Mouse (Mus musculus) stomach, embryonic 16.5 days (tissue): ENCODE data around the gene Mpz. TPM values are rescaled to one million over a fixed set of nuclear protein-coding genes. Genes with fewer than 3 reads are reported as not detected.

Experiments used
- ATAC-seq: fragments of 200-750 bp; cut with Nextera tagmentation; 2 replicates; pipeline ENCODE4 v1.8.0; 2017; ENCODE audit warnings: moderate number of reproducible peaks, moderate TSS enrichment; ENCODE audit not compliant: insufficient read depth, low FRiP score
- H3K27ac ChIP-seq: fragments of 300-500 bp; sonication (generic); 2 replicates; pipeline ENCODE4 v1.5.1; 2014; ENCODE audit warnings: low read length
- H3K27me3 ChIP-seq: fragments of 300-500 bp; sonication (generic); 2 replicates; pipeline ENCODE4 v1.6.1; 2014; ENCODE audit warnings: low read length, control low read depth, mixed read lengths; ENCODE audit not compliant: control insufficient read depth, insufficient read depth
- H3K36me3 ChIP-seq: fragments of 300-500 bp; sonication (generic); 2 replicates; pipeline ENCODE4 v1.6.1; 2014; ENCODE audit warnings: low read length; ENCODE audit not compliant: control insufficient read depth, insufficient read depth
- H3K4me1 ChIP-seq: fragments of 300-500 bp; sonication (generic); 2 replicates; pipeline ENCODE4 v1.6.1; 2014; ENCODE audit warnings: low read length, control low read depth, mixed read lengths; ENCODE audit not compliant: control insufficient read depth, insufficient read depth
- H3K4me2 ChIP-seq: fragments of 300-500 bp; sonication (generic); 2 replicates; pipeline ENCODE4 v1.6.1; 2014; ENCODE audit warnings: low read depth, low read length, mixed read lengths
- H3K4me3 ChIP-seq: fragments of 300-500 bp; sonication (generic); replicated peaks from 2 replicates; pipeline ENCODE4 v1.5.1; 2014; ENCODE audit warnings: mild to moderate bottlenecking, low read length
- H3K9ac ChIP-seq: fragments of 300-500 bp; sonication (generic); 2 replicates; pipeline ENCODE4 v1.6.1; 2014; ENCODE audit warnings: low read length
- H3K9me3 ChIP-seq: fragments of 300-500 bp; sonication (generic); replicated peaks from 2 replicates; pipeline ENCODE4 v1.6.1; 2016; ENCODE audit warnings: low read length, control low read depth; ENCODE audit not compliant: control insufficient read depth
- WGBS: fragments of 180-500 bp; shearing (Covaris S2); extraction: QIAGEN DNeasy Blood & Tissue Kit; methylation state at CpG from one replicate; pipeline ENCODE4 v1.1.7; 2014; 5-methylcytosine and 5-hydroxymethylcytosine counted together
- polyA plus RNA-seq: library from polyadenylated mRNA; unstranded; fragments of >200 nt; fragmentation: Nextera tagmentation; extraction: Ambion mirVana; gene quantifications from 2 replicates; pipeline ENCODE4 v1.2.1, GENCODE M21; 2015

Mpz gene
- polyA plus RNA-seq, 1 experiment from 2014 or later, result 2.4 TPM

DNA sequence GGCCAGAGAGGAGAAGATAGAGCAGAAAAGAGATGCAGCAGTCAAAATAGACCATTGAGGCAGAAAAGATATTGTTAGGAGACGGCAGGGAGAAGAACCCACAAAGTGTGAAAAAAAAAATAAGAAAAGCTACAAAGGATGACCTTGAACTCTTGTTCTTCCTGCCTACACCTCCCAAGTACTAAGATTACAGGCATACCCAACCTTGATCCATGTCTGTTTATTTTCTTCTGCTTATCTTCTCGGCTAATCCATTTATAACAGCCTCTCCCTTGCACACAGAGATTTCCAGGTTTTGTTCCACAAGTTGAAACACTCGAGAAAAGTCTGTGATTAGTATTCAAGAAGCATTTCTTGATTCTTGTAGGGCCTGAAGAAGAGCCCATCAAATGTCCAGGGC lies 19.4 kb downstream of the Mpz start:
- Histone ChIP-seq H3K9ac (no peak overlapping the region), H3K4me2 (no peak overlapping the region), H3K4me3 (no peak overlapping the region), H3K9me3 (no peaks in the 10 kb centered on the region), H3K4me1 (no peaks in the 10 kb centered on the region), H3K27ac (0 out of 2 replicates have a peak overlapping the region, but pooled peaks have one; percentile 8), H3K27me3 (no peaks in the 10 kb centered on the region), H3K36me3 (no peaks in the 10 kb centered on the region)
- ATAC-seq, result no peak
- WGBS, result 30% methylated on average over 3 of the region's 3 CpGs

DNA sequence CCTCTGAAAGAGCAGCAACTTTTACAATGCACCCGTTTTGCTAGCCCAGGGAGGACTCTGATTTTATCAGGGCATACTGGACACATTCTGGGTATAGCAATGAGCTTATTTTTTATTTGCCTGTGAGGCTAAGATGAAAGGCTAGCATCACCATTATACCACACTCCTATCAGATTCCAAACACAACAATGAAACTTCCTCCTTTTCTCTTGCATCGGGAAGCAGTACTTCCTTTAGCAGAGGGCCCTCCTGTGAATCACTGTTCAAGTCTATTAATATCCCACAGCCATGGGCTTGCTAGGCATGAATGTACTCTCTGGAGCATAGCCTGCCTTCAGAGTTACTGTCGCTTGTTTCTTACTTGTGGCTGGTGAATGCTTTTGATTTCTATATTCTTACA lies 20.6 kb downstream of the Mpz start:
- Histone ChIP-seq H3K9ac (no peak overlapping the region), H3K9me3 (no peaks in the 10 kb centered on the region), H3K27ac (peak overlapping the region; percentile 44; the same call in 1 of the 2 replicates), H3K4me1 (no peaks in the 10 kb centered on the region), H3K36me3 (no peaks in the 10 kb centered on the region), H3K4me3 (no peak overlapping the region), H3K27me3 (no peaks in the 10 kb centered on the region), H3K4me2 (no peak overlapping the region)
- 54% methylated on average over 3 of the region's 3 CpGs for WGBS
- ATAC-seq, result peak; percentile 60; the same call in 1 of the 2 replicates

DNA sequence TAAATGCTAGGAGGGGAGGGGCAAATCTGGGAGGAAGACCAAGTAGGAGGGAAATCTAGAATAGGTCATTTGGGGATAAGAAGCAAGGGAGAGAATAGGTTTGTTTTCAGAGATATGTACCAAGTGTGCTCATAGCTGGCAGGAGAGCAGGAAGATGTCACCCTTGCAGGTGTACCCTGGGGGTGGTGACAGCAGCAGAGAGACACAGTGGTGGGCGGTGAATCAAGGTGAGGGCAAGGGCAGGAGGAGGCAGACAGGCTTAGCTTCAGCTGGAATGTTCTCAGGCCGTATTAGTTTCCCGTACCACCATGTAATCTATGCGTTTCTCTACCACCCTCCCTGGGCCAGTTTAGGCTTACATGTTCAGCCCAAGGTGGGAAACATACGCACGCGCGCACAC lies 22.3 kb downstream of the Mpz start:
- WGBS, result 94% methylated on average over 8 of the region's 8 CpGs
- H3K36me3 ChIP-seq, result no peaks in the 10 kb centered on the region
- H3K27me3 ChIP-seq, result no peaks in the 10 kb centered on the region
- no peak overlapping the region for H3K4me3 ChIP-seq
- no peaks in the 10 kb centered on the region for H3K4me1 ChIP-seq
- no peaks in the 10 kb centered on the region for H3K9me3 ChIP-seq
- no peak overlapping the region for H3K27ac ChIP-seq
- no peak overlapping the region for H3K4me2 ChIP-seq
- no peak overlapping the region for H3K9ac ChIP-seq
- no peak for ATAC-seq

DNA sequence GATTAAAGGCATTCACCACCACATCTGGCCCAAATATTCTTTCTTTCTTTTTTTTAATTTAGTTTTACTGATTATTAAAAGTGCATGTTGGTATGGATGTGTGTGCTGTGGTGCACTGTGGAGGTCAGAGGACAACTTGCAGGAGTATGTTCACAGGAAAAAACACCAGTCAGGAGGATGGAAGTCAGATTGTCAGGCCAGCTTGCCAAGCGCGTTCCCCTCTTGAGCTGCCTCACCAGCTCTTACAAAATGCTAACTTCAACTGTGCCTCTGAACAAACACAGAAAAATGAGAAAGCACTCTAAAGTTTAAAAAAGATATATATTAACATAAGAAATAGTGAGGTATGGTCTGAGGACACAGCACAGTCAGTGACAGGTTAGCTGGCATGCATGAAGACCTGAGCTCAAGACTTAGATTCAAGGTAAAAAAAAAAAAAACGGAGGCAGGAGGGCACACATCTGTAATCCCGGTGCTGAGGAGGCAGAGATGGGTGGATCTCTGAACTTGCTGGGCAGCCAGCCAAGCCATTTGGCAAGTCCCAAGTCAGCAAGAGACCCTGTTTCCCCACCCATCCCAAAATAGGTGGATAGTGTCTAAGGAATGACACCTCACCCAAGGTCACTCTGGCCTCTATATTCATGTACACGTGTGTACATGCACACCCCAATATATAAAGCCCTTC lies 29.1 kb downstream of the Mpz start:
- ATAC-seq, result no peak
- no peaks in the 10 kb centered on the region for H3K27me3 ChIP-seq
- H3K4me1 ChIP-seq, result no peaks in the 10 kb centered on the region
- H3K36me3 ChIP-seq, result no peaks in the 10 kb centered on the region
- H3K9me3 ChIP-seq, result no peaks in the 10 kb centered on the region
- H3K4me2 ChIP-seq, result no peak overlapping the region
- 73% methylated on average over 5 of the region's 5 CpGs for WGBS
- no peak overlapping the region for H3K4me3 ChIP-seq
- no peak overlapping the region for H3K9ac ChIP-seq
- no peak overlapping the region for H3K27ac ChIP-seq

DNA sequence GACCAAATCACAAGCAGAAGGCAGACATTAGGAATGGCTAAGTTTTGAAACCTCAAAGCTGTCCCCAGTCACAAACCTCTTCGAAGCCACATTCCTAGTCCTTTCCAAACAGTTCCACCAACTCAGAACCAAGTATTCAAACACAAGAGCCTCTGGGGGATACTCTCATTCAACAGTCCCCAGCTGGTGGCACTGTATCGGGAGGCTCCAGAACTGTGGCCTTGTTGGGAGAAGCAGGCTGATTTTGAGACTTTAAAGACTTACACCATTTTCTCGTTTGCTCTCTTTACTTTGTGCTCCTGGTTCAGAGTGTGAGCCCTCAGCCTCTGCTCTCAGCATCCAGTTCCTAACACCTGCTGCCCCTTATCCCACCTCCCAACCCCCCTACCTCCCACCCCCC lies 32.5 kb downstream of the Mpz start:
- H3K9ac ChIP-seq, result no peak overlapping the region
- H3K36me3 ChIP-seq, result no peaks in the 10 kb centered on the region

DNA sequence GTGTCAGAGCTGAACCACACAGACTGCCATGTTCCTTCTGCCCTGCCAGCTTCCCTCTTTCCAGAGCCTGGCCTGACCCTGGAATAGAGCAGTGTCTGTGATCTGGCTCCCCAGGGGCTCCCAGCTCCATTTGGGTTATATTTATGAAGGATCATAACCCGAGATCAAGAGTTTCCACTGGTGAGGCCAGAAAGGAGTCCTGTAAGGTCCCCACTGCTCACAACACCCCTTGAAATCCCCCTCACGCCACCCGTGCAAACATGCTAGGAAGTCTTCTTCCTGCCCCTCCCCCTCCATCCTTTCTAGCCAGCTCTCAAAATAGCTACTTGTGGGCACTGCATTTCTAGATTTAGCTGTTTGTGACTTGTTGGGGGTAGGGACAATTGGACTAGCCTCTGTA lies 33.1 kb downstream of the Mpz start:
- WGBS, result 65% methylated on average over 3 of the region's 3 CpGs
- no peaks in the 10 kb centered on the region for H3K36me3 ChIP-seq
- no peak for ATAC-seq
- H3K4me3 ChIP-seq, result no peak overlapping the region
- no peak overlapping the region for H3K4me2 ChIP-seq
- no peaks in the 10 kb centered on the region for H3K9me3 ChIP-seq
- H3K9ac ChIP-seq, result no peak overlapping the region
- no peak overlapping the region; the same call in 1 of the 2 replicates for H3K27ac ChIP-seq
- H3K27me3 ChIP-seq, result no peaks in the 10 kb centered on the region
- H3K4me1 ChIP-seq, result peaks cover 4% of the 10 kb centered on the region; the same call in 1 of the 2 replicates

More for the DNA sequence above, 32.5 kb downstream of the Mpz start:
- WGBS, result 74% methylated on average over 3 of the region's 3 CpGs
- no peak overlapping the region for H3K4me2 ChIP-seq
- ATAC-seq, result no peak
- H3K27ac ChIP-seq, result no peak overlapping the region
- H3K4me3 ChIP-seq, result no peak overlapping the region
- H3K9me3 ChIP-seq, result no peaks in the 10 kb centered on the region
- H3K4me1 ChIP-seq, result no peaks in the 10 kb centered on the region
- H3K27me3 ChIP-seq, result no peaks in the 10 kb centered on the region

DNA sequence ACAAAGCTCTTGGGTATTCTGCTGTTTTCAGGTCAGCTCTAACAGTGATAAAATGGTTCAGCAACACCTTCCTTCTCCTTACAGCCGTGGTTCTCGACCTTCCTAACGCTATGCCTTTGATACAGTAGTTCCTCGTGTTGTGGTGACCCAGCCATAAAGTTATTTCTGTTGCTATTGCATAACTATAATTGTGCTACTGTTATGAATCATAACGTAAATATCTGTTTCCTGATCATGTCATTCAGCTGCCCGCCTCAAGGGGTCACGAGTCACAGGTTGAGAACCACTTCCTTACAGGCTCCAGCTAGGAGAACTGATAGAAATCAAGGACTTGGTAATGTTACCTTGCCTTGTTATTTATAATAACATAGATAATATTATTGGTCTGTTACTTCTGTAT lies 33.8 kb downstream of the Mpz start:
- no peaks in the 10 kb centered on the region for H3K9me3 ChIP-seq
- WGBS, result 47% methylated on average over 7 of the region's 7 CpGs
- H3K9ac ChIP-seq, result no peak overlapping the region
- peak; percentile 61; the same call in 1 of the 2 replicates for ATAC-seq
- no peak overlapping the region for H3K4me3 ChIP-seq
- peaks cover 11% of the 10 kb centered on the region for H3K4me1 ChIP-seq
- H3K27me3 ChIP-seq, result no peaks in the 10 kb centered on the region
- H3K36me3 ChIP-seq, result no peaks in the 10 kb centered on the region
- no peak overlapping the region for H3K4me2 ChIP-seq
- no peak overlapping the region for H3K27ac ChIP-seq

DNA sequence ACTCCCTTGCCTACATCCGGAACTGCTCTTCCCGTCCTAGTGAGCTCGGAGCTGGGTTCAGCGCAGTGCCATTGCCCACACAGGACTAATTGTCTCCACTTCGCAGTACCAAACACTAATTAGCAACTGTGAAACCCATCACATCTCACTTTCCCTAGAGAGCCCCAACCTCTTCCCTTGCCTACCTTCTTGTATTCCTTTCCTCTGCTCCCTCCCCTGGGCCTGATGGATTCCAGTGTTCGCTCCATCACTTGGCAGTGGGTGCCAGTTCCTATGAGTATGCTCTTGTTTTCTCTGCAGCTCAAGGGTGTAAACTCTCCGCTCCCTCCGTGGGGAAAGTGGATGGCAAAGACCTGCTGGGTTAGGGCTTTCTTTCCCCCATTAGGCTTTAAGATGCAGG lies 35.1 kb downstream of the Mpz start:
- Histone ChIP-seq H3K27ac (no peak overlapping the region), H3K4me2 (no peak overlapping the region), H3K36me3 (no peaks in the 10 kb centered on the region), H3K4me1 (peaks cover 17% of the 10 kb centered on the region), H3K9ac (no peak overlapping the region), H3K4me3 (no peak overlapping the region), H3K9me3 (no peaks in the 10 kb centered on the region), H3K27me3 (no peaks in the 10 kb centered on the region)
- ATAC-seq, result no peak
- 64% methylated on average over 8 of the region's 8 CpGs for WGBS

DNA sequence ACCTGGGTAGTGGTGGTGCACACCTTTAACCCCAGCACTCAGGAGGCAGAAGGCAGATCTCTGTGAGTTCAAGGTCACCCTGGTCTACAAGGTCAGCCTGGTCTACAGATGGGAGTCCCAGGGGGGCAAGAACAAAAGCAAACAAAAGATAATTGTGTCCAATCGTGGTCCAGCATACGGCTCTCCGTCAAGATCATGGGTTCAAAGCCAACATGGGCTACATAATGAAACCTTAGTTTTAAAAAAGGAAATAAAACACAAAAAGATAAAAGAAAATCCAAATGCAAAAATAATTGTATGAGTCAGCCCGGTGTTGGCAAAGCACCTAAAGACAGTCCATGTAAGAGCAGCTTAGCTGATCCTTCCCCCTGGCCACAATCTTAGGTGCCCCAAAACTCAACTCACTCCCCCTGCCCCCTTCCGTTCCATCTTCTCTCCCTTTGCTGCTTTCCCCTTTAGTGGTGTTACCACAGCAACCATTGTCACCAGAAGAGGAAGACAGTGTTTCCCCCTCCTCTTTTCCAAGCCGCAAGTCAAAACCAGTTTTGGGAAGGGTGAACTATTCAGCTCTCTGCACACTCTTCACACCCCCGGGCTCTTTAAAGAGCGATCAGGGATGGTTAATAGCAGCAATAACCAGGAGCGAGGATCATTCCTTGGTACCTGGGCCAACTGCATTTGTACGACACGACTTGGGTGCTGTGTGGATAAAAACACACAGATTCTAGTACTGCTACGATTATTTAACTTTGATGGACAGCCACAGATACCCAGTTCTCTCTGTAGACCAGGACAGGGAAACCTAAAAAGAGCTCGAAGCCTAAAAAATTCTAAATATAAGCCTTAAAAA lies 37.6 kb downstream of the Mpz start:
- 71% methylated on average over 13 of the region's 13 CpGs for WGBS
- Histone ChIP-seq H3K4me3 (no peak overlapping the region), H3K9me3 (no peaks in the 10 kb centered on the region), H3K27ac (no peak overlapping the region), H3K4me1 (peaks cover 21% of the 10 kb centered on the region), H3K36me3 (no peaks in the 10 kb centered on the region), H3K27me3 (no peaks in the 10 kb centered on the region), H3K9ac (no peak overlapping the region), H3K4me2 (no peak overlapping the region)
- no peak for ATAC-seq
